Mouse (Mus musculus) NIH3T3 (cell line): ENCODE data around the gene Hoxa10.

ENCODE experiments used
- DNase-seq: peaks from one replicate; pipeline ENCODE4 v3.0.0-alpha.2; 2012; ENCODE audit warnings: low read depth

Hoxa10 gene

GRCm38 (mm10) chr6:52262463-52263320 lies 22.0 kb upstream of the Hoxa10 start:
- no peak for DNase-seq

GRCm38 (mm10) chr6:52261751-52262462 lies 21.3 kb upstream of the Hoxa10 start:
- no peak for DNase-seq

- DNase-seq = no peak
Measured at GRCm38 (mm10) chr6:52260654-52261575, 20.3 kb upstream of the Hoxa10 start, which contains the start of gene Hoxa13. Gene Hoxa13 (minus strand): TSS chr6:52260880.

GRCm38 (mm10) chr6:52259811-52260261 lies 19.2 kb upstream of the Hoxa10 start:
- DNase-seq = no peak

GRCm38 (mm10) chr6:52259081-52259790 lies 18.6 kb upstream of the Hoxa10 start:
- no peak for DNase-seq

GRCm38 (mm10) chr6:52256956-52257355 lies 16.3 kb upstream of the Hoxa10 start:
- peak; percentile 86 for DNase-seq

GRCm38 (mm10) chr6:52253511-52254500 lies 13.2 kb upstream of the Hoxa10 start:
- no peak for DNase-seq

- no peak for DNase-seq
Measured at GRCm38 (mm10) chr6:52252775-52253376, 12.2 kb upstream of the Hoxa10 start.

GRCm38 (mm10) chr6:52252016-52252774 lies 11.5 kb upstream of the Hoxa10 start:
- DNase-seq = no peak

GRCm38 (mm10) chr6:52251177-52251879 lies 10.7 kb upstream of the Hoxa10 start:
- peak; percentile 26 for DNase-seq

- no peak for DNase-seq
Measured at GRCm38 (mm10) chr6:52249826-52250225, 9.2 kb upstream of the Hoxa10 start.

- DNase-seq = no peak
Measured at GRCm38 (mm10) chr6:52249415-52249738, 8.7 kb upstream of the Hoxa10 start.

- no peak for DNase-seq
Measured at GRCm38 (mm10) chr6:52248638-52249414, 8.2 kb upstream of the Hoxa10 start.

GRCm38 (mm10) chr6:52247766-52248637 lies 7.3 kb upstream of the Hoxa10 start:
- no peak for DNase-seq

GRCm38 (mm10) chr6:52246916-52247315 lies 6.3 kb upstream of the Hoxa10 start:
- DNase-seq = no peak

- DNase-seq = no peak
Measured at GRCm38 (mm10) chr6:52246403-52246803, 5.7 kb upstream of the Hoxa10 start.

- DNase-seq = no peak
Measured at GRCm38 (mm10) chr6:52245757-52246142, 5.1 kb upstream of the Hoxa10 start, which contains the start of gene Hoxa11. Gene Hoxa11 (minus strand): TSS chr6:52245810.
